Mouse (Mus musculus) kidney, adult 2 months (tissue): ENCODE measurements around the gene Mrps18b. TPM values are rescaled to one million over a fixed set of nuclear protein-coding genes. Genes with fewer than 3 reads are reported as not detected.

Experiments used
- DNase-seq: peaks from one replicate; pipeline ENCODE4 v3.0.0; 2021
- H3K27ac ChIP-seq: fragments of 200-500 bp; 2 replicates; pipeline ENCODE4 v1.5.1; 2012; ENCODE audit warnings: low read depth, low read length, control low read depth, inconsistent platforms; ENCODE audit not compliant: insufficient read depth
- H3K27me3 ChIP-seq: fragments of 200-500 bp; replicated peaks from 2 replicates; pipeline ENCODE4 v1.6.1; 2012; ENCODE audit warnings: mild to moderate bottlenecking, moderate library complexity, low read length, inconsistent platforms; ENCODE audit not compliant: control insufficient read depth, insufficient read depth
- H3K36me3 ChIP-seq: fragments of 200-500 bp; 2 replicates; pipeline ENCODE4 v1.6.1; 2012; ENCODE audit warnings: mild to moderate bottlenecking, moderate library complexity, low read length, inconsistent platforms; ENCODE audit not compliant: control insufficient read depth, insufficient read depth
- H3K4me1 ChIP-seq: fragments of 200-500 bp; 2 replicates; pipeline ENCODE4 v1.6.1; 2011; ENCODE audit warnings: low read length; ENCODE audit not compliant: control insufficient read depth, insufficient read depth
- H3K4me3 ChIP-seq: fragments of 200-500 bp; 2 replicates; pipeline ENCODE4 v1.5.1; 2011; ENCODE audit warnings: mild to moderate bottlenecking, low read depth, low read length, control low read depth; ENCODE audit not compliant: insufficient read depth
- CTCF ChIP-seq: fragments of 200-500 bp; conservative IDR thresholded peaks from 2 replicates; pipeline ENCODE4 v1.5.1; 2011; ENCODE audit warnings: low read depth, mild to moderate bottlenecking, control low read depth, low read length, moderate library complexity, mixed read lengths; ENCODE audit not compliant: insufficient read depth, insufficient read length
- POLR2A ChIP-seq: fragments of 200-500 bp; IDR thresholded peaks from one replicate; pipeline ENCODE4 v1.6.1; 2011; ENCODE audit warnings: low read depth, low read length, control low read depth
- WGBS: fragments of 180-500 bp; shearing (Covaris S2); methylation state at CpG from one replicate; pipeline ENCODE4 v1.1.7; 2018; 5-methylcytosine and 5-hydroxymethylcytosine counted together
- polyA plus RNA-seq: library from polyadenylated mRNA; depleted of rRNA; stranded (reverse); fragments of >200 nt; gene quantifications from 2 replicates; pipeline ENCODE4 v1.2.3, GENCODE M21; 2012

Mrps18b gene
- polyA plus RNA-seq, 1 experiment, result 91.4 TPM

- WGBS, result 31% methylated on average over 23 of the region's 23 CpGs
- H3K27ac ChIP-seq, result no peak overlapping the region
- H3K4me3 ChIP-seq, result 0 out of 2 replicates have a peak overlapping the region, but pooled peaks have one; percentile 16
- peaks cover 9% of the 10 kb centered on the region; the same call in 1 of the 2 replicates for H3K4me1 ChIP-seq
- no peak for DNase-seq
- H3K27me3 ChIP-seq, result no peaks in the 10 kb centered on the region
- TF ChIP-seq CTCF (no peak), POLR2A (no peak)
- no peaks in the 10 kb centered on the region; the same call in 1 of the 2 replicates for H3K36me3 ChIP-seq
These were observed 18.3 kb downstream of the Mrps18b start for GRCm38 (mm10) chr17:35897644-35898573.

GRCm38 (mm10) chr17:35896781-35897643 lies 19.2 kb downstream of the Mrps18b start, which contains the start of gene 2310061I04Rik:
Gene 2310061I04Rik (minus strand): TSS chr17:35897431.
- Histone ChIP-seq H3K27ac (peak within 1 kb of the TSS; percentile 90), H3K4me1 (peaks cover 7% of the 10 kb centered on the region; the same call in 1 of the 2 replicates), H3K36me3 (no peaks in the 10 kb centered on the region; the same call in 1 of the 2 replicates), H3K4me3 (peak within 1 kb of the TSS; percentile 76), H3K27me3 (no peaks in the 10 kb centered on the region)
- no peak for TF ChIP-seq POLR2A
- no peak for TF ChIP-seq CTCF
- under 1% methylated on average over 83 of the region's 86 CpGs for WGBS
- DNase-seq, result peak; percentile 95

GRCm38 (mm10) chr17:35887725-35888124 lies 28.5 kb downstream of the Mrps18b start:
- 87% methylated on average over 15 of the region's 17 CpGs for WGBS
- Histone ChIP-seq H3K27me3 (no peaks in the 10 kb centered on the region), H3K36me3 (peaks cover 2% of the 10 kb centered on the region), H3K4me3 (no peak overlapping the region), H3K4me1 (no peaks in the 10 kb centered on the region), H3K27ac (no peak overlapping the region)
- TF ChIP-seq POLR2A, result no peak
- TF ChIP-seq CTCF, result no peak
- DNase-seq, result no peak

- peaks cover 10% of the 10 kb centered on the region; the same call in 1 of the 2 replicates for H3K4me1 ChIP-seq
- 96% methylated on average over 14 of the region's 14 CpGs for WGBS
- no peak overlapping the region for H3K27ac ChIP-seq
- TF ChIP-seq CTCF, result no peak
- TF ChIP-seq POLR2A, result no peak
- DNase-seq, result no peak
- no peak overlapping the region for H3K4me3 ChIP-seq
- no peaks in the 10 kb centered on the region for H3K27me3 ChIP-seq
- no peaks in the 10 kb centered on the region; the same call in none of the 2 replicates for H3K36me3 ChIP-seq
These were observed 32.4 kb downstream of the Mrps18b start for GRCm38 (mm10) chr17:35883777-35884176.

GRCm38 (mm10) chr17:35882924-35883323 lies 33.3 kb downstream of the Mrps18b start:
- no peak overlapping the region for H3K27ac ChIP-seq
- 93% methylated on average over 17 of the region's 17 CpGs for WGBS
- no peak for DNase-seq
- H3K36me3 ChIP-seq, result no peaks in the 10 kb centered on the region; the same call in none of the 2 replicates
- no peak for TF ChIP-seq CTCF
- peaks cover 10% of the 10 kb centered on the region; the same call in 1 of the 2 replicates for H3K4me1 ChIP-seq
- H3K27me3 ChIP-seq, result no peaks in the 10 kb centered on the region
- no peak overlapping the region for H3K4me3 ChIP-seq

- Histone ChIP-seq H3K27ac (no peak within 1 kb of the TSS; the same call in 1 of the 2 replicates), H3K27me3 (no peaks in the 10 kb centered on the region), H3K4me3 (peak within 1 kb of the TSS; percentile 64), H3K36me3 (no peaks in the 10 kb centered on the region; the same call in none of the 2 replicates), H3K4me1 (peaks cover 10% of the 10 kb centered on the region; the same call in 1 of the 2 replicates)
- WGBS, result 5% methylated on average over 66 of the region's 66 CpGs
- DNase-seq, result peak; percentile 98
- TF ChIP-seq POLR2A, result peak; percentile 28
- peak; percentile 81 for TF ChIP-seq CTCF
These were observed 36.7 kb downstream of the Mrps18b start, which contains the start of gene Dhx16 for GRCm38 (mm10) chr17:35879245-35880057. Gene Dhx16 (plus strand): TSS chr17:35879819.
